Mouse (Mus musculus): ENCODE results near the gene Dtl.
A peak's percentile ranks its signal among the peaks of the same experiment; 100 is the strongest.

Dtl gene

DNA sequence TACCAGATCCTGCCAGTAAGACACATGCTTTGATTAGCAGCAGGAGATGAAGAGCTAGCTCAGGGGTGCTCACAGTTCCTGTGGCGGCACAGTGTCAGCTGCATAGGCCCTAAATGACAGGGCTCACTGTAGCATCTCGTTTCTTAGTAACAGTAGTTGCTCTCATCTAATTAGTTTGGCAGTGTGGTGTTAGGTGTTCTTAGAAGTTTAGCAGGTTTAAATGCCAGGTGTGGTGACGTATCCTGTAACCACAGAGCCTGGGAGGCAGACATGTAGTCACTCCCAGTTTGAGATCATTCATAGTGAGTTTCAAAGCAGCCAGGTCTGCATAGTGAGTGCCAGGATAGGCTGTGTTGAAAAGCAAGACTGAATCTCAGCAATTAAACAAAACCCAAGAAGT lies 4.2 kb upstream of the Dtl start:
- no peak for DNase-seq (ENCODE audit: low read depth)

DNA sequence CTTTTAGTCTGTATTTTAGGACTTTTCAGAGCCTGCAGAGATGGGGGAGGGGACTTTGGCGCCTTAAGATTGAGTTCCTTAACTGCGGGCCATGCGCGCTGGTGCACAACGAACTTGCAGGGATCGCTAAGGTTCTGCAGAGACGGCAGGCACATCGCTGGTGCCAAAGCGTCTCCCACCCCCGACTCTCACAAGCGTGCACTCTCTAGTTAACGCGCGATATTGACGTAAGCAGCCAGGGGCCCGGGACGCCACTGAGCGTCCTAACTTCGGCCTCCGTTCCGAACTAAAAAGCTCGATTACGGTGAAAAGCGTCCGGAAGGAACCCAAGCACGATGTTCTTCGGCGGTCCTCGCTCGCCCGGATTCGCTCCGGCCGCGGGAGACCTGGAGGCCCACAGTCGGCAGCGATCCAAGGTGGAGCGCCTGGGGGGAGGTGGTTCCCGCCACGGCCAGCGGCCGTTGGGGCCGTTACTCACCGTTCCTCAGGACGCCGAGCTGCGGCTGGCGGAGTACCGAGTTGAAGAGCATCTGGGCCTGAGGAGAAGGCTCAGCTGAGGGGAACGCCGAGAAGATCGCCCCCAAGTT lies 380 bp downstream of the Dtl start:
- peak; percentile 62 for DNase-seq (ENCODE audit: low read depth)

DNA sequence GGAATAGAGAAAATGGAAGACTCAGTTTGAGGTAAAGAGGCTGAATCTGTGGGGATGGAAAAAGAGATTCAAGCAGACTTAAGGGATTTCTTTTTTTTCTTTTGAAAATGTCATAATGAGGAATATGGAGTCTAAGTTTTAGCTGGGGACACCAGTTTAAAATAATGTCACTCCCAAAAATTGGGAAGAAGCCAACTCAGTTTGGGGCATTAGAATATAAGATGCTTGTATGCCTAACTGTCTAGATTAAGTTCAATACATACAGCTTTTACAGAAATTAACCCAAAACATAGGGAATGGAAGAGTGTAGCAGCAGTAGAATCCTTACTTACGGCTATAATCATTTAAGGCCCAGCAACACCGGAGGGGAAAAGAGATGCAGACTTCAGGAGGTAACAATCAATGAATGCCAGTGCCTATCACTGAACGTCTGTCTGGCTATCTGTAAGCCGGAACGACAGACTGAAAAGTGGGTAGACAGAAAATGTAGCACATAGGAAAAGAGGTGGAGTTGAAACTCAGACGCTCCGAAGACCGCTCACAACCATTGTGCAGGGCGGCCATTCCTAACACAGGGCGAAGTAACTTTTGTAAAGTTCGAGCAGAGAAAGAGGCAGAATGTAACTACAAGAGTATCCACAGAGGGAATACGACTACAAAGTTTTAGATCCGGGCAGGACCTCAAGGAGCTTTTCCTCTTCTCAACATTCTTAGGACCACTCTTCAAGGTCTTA lies 1.3 kb downstream of the Dtl start:
- DNase-seq (ENCODE audit: low read depth), result peak; percentile 41

DNA sequence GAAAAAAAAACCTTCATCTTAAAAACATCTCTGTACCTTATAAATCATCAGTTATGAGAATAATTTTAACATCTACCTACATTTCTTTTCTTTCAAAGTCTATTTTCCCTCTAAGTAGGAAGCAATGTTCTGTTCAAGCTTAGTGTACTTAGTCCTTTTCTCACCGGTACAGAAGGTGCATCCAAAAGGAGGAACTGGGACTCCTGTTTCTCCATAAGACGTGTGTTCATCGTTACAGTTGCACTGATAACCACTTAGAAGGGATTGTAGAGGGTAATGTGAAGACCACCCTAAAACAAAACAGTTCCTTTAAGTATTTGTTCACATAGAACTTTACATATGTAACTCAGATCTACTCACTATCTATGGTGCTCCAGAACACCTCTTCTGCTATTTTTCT lies 4.9 kb downstream of the Dtl start:
- DNase-seq (ENCODE audit: low read depth), result no peak

DNA sequence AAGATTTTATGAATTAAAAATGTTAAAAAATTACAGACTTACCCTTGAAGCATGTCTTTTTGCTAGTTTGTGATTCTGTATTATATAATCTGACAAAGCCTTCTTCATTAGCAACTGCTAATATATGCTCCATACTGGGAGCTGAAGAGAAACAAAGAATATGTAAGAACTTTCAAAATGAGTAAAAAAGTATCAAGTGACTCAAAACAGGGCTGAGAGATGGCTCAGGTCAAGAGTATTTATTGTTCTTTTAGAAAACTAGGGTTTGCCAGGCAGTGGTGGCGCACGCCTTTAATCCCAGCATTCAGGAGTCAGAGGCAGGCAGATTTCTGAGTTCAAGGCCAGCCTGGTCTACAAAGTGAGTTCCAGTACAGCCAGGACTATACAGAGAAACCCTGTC lies 5.7 kb downstream of the Dtl start:
- DNase-seq (ENCODE audit: low read depth), result no peak

DNA sequence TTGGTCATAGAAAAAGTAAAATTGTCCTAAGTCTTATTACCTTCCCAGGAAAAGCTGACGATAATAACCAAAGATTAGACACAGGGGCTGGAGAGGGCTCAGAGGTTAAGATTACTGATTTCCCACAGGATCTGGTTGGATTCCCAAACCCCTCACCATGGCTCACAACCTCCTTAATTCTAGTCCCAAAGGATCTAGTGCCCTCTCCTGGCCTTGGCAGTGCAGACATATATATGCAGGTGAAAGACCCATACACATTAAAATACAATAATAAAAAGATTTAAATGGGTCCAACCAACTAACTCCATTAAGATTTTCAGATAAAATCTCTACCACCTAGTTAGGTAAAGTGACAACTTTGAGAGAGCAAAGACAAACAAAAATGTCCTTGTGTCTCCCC lies 7.5 kb downstream of the Dtl start:
- DNase-seq (ENCODE audit: low read depth), result no peak

DNA sequence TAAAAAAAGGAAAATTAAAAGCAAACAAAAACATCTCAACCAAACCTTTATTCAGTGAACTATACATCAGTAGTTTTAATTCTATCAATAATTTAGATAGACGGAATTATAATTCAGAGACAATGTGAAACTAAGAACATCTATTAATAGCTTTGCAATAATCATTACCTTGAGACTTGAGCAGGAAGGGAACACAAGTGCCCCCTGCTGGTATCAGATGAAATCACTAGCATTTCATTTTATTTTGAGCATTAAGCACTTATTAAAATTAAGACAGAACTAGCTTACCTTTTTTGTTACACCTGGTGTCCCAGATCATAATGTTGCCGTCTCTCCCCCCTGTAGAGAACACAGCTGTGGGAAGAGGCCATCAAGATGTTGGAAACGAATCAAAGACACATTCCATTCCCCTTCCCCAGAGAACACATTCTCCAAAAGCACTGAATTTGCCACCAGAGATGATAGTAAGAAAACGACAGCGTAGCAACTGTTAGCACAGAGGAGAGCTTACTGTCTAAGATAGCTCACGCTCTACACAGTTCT lies 12.4 kb downstream of the Dtl start:
- no peak for DNase-seq (ENCODE audit: low read depth)

DNA sequence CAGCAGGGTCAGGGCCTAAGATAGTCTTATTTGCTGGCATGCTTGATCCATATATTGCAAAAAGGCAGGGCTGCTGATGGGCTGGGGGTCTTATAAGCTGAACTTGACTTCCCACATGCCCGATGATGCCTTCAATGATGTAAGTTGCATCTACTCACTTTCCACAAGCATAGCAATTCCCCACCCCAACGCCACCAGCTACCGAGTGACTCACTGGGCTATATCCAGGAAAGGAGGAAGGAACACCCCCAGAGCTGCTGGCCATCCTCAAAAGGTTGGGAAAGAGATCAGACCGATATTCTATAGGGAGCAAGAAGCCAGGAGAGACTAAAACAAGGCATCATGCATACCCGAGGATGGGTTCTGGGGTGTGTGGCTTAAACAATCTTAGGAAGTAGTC lies 15.6 kb downstream of the Dtl start:
- no peak for DNase-seq (ENCODE audit: low read depth)

DNA sequence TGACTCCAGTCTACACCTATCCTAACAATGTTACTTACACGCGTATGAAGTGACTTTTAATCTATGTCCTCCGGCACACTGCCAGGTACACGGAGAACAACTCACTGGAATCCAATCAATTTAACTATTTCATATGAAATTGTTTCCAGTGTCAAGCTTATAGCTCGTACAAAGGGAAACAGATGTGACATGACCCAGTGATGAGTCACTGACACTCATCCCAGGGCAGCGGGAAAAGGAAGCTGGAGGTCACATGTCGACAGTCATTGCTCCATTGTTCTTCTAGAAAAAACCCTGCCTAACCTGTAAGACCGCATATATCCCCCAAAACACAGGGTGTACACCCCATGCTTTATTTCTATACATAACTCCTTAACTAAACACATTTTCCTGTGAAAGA lies 18.2 kb downstream of the Dtl start:
- no peak for DNase-seq (ENCODE audit: low read depth)

DNA sequence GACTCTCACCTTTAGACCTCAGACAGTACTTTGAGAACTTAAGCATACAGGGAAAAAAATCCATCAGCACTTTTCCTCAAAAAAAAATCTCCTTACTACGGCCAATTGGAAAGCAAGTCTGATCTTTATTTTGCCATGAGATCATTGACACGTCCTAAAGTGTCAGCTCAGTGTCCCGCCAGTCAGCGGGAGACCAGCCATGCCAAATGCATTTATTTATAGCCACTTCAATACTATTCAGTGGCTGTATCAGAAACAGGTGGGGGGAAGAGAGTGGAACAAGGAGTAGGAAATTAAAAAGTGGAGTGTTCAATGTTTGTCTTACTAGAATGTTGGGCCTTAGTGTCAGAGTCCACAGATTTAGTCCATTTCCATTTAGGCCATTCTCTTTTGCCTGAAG lies 24.6 kb downstream of the Dtl start:
- no peak for DNase-seq (ENCODE audit: low read depth)

DNA sequence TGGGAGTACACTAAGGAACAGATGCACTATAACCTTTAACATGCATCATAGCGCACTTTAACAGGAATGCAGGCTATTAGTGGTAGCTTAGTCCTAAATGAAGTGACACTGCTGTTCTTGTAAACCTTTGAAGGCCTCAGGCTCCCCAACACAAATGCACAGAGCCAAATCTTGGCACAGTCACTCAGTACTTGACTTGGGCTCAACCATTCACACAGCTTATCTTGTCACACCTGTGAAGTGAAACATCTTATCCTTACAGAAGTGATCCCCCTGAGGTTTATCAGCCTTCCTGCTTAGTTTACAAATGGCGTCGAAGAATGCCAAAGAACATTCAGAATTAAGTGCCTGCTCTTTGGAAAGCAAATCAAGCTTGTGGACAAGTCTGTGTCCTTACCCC lies 31.6 kb downstream of the Dtl start:
- DNase-seq (ENCODE audit: low read depth), result no peak

DNA sequence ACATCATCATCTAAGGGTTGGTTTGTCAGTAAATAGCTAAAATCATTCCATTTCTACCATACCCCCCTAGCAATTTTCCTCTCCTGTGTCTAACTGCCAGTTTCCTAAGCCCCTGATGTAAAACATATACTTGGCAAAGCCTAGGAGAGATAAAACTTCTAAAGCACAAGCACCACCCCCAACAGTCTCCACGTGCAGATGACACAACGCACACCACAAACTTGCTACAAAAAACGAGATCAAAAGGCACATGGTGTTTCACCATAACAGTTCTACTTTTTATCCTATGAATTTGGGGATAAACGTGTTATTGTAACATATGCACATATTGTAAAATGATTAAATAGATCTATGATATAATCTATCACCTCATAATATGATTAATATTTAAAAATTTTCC lies 33.7 kb downstream of the Dtl start:
- DNase-seq (ENCODE audit: low read depth), result no peak

DNA sequence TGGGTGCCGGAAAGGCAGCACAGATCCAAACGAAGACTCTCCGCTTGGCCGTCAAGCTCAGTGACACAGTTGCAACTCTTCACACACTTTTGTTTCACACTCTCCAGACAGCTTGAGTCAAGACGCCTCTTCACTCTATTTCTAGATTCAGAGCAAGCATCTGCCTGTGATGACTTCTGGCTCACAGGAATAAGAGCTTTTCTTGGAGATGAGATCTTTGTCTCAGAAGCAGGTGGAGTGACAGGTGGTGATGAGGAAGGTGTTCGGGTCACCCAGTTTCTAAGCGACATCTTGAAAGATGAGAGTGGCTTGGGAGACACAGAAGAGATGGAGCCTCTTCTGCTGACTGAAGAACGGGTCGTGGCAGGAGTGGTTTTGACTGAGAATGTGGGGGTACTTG lies 34.3 kb downstream of the Dtl start:
- no peak for DNase-seq (ENCODE audit: low read depth)

DNA sequence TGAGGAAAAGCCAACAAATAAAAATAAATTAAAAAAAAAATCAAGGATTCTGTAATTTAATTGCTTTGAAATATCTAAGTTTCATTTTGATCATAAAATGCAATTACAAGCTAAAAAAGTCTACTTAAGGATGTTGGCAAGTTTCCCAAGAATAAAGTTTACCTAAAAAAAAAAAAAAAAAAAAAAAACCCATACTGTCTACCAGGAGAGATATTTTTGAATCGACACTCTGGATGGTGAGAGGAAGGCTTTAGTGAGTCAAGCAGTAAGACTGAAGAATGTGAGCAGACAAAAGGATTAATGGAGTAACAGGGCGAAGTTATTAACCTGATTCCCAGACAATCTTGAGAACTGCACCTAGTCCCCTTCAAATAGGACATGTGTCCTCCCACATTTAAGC lies 35.0 kb downstream of the Dtl start:
- no peak for DNase-seq (ENCODE audit: low read depth)

DNA sequence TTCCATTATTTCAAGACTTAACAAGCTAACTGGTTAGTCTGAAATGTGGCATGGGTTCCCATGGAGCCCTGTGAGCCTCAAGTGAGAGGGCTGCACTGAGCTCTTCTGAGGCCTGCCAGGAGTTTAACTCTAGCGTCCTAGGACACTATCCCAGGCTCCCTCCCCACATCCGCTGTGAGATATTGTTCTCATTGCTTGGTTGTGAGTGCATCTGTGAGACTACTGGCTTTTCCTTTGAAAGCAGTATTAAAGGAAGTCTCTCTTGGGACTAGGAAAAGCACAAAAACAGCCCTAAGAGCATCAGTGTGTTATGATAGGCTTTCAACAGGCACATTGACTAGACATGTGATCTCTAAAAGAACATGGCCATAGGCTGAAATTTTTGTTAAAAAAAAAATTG lies 40.4 kb downstream of the Dtl start:
- DNase-seq (ENCODE audit: low read depth), result no peak

DNA sequence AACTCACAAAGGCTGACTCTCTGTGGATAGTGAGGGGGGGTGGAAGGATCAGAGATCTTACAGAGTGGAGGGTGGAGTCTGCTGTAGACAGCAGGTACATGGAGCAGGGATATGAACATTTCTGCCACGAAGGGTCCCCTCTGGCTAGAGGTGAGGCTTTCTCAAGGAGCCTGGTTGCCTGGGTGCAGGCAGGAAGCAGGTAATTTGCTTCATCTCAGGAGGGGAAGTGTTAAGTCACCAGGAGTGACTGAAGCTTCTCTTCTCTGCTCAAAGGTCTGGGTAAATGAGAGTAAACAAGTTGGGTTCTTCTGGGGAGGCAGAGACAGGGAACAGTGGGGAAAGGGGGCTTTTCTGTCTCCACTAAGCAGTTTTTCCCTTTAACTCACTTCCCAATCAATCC lies 44.3 kb downstream of the Dtl start:
- no peak for DNase-seq (ENCODE audit: low read depth)

DNA sequence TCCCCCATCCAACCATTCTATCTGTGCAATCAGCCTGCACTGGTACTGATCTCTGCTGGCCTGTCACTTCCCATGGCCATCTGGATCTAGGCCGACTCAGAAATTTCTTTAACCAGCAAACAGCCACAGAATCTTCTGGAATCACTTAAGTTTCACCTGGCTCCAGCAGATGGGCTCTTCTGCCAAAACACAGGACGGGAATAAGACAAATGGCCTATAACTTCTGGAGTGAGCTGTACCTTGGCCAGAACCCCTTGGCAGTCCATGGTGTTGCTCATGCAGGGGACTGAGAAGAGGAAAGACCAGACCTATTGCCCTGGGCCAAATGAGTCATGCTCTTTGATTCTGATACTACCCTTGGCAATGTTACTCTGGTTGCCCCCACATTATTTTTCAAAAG lies 45.9 kb downstream of the Dtl start:
- DNase-seq (ENCODE audit: low read depth), result no peak

DNA sequence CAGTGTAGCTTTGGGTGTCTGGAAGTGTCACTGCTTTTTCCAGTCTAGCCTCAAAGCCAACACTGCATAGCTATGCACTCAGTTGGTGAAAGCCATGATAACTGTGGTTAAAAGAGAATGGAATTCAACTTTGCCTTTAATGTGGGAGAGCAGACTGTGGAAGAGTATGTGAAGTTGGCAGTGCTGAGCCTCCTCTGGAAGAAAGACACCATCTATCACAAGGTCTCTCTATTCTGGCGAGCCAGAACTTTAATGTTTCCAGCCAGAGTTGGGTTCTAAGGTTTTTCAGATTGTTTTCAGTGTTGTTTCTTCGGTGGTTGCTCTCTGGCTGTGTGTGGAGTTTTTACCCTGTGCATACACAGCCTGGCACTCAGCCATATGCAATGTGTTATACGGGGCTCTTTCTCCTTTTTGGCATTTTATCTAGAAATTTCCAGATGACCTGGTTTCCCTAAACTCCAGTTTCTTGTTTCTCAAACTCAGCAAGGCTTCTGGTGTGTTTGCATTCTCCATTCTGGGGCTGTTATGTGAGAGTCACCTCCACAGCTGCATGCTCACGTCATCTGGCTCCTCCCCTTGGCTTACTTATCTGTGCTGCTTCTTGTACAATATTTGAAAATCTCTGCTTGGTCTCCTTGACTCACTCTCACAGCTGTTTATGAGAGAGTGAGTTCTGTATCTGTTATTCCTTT lies 47.3 kb downstream of the Dtl start:
- DNase-seq (ENCODE audit: low read depth), result no peak

DNA sequence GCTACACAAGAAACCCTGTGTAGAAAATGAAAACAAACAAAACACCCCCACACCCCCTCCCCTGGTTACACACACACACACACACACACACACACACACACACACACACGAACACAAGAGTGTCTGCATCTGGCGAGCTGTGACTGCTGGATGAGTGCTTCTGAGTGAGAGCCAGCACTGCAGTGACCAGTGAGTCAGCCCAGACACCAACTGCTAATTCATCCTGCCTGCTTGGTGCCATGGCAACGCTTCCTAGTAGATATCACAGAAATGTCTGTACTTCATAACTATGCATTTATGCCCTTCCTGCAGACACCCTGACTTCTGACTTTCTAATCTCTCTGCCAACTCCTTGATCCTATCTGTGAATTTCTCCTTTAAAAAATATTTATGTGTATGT lies 48.3 kb downstream of the Dtl start:
- no peak for DNase-seq (ENCODE audit: low read depth)

DNA sequence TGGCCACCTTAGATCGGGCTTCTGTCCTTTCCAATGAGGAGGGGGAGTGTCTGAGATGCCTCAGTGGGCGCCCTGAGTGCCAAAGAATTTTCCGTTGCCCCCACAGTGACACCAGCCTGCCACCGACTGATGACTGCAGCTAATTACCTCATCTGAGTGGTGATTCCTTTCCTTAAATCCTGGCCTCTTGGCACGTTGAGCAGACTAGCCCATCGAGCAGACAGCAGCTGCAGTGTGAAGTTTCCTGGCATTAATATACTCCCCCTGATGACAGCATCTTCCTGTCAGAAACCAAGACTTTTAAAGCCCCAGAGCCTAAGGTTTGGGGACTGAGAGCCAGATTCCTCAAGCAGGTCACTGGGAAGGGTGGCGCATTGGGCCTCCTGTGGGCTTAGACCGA lies 53.9 kb downstream of the Dtl start:
- DNase-seq (ENCODE audit: low read depth), result no peak

DNA sequence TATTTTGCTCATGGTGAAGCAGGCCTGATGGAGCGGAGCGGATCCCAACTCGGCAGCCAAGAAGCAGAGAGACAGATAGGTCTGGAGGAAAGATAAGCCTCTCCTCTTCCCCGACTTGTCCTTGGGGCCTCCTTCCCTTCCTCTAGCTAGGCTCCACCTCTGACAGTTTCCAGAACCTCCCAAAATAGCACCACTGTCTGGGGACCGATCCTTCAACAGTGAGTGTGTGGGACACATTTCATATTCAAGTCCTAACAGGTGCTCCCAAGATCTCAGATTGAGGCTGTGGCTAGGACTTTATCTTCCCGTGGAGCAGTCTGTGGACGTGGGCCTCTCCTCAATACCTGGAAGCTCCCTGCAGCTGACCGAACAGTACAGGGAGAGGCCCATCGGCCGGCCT lies 54.7 kb downstream of the Dtl start:
- DNase-seq (ENCODE audit: low read depth), result peak; percentile 19

DNA sequence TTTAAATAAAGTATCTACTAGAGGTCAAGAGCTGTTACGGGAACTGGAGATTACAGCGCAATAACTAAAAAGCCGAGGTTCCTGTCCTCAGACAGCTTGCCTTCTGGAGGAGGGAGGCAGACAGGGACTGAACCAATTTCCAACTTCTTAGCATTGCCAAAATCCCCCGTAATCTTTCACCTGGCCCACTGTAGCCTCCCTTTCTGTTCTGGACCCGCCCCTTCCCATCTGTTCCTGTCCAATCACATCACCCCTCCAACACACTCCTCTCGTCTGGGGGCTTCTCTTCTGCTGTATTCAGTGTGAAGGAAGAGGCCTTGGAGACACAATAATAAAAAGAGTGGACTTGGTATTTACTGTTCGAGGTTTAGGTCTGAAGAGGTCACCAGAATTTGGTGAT lies 55.1 kb downstream of the Dtl start:
- DNase-seq (ENCODE audit: low read depth), result no peak

DNA sequence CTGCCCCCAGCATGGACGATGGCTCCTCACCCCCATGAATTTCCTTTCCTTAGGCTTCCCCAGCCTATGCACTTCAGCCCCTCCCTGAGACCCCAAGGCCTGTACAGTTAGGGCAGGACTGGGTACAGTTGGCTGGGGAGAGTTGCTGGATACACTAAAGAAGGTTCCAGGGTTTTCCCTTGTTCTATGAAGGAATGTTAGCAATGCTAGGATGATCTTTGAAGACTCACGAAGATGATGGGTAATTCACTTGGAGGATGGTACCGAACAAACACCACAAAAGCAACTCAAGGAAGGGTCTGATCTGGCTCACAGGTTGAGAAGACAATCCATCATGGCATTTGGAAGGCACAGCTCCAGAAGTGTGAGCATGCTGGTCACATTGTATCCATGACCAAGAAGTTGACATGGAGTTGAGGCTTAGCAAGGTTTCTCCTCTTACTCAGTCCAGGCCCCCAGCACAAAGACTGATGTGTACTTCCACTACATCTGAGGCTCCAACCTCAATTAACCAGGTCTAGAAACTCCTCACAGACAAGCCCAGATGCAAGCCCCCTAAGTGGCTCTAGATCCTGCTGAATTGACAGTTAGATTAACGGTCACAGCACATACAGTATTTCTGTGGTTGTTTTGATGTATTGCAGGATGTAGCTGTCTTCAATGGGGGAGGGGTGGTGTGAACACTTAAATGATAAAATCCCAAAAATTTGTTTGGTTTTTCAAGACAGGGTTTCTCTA lies 55.8 kb downstream of the Dtl start:
- no peak for DNase-seq (ENCODE audit: low read depth)

Measured in c-Kit-positive CD71-positive TER-119-negative erythroid progenitor cells, embryonic 14.5 days (primary cell).